Mouse (Mus musculus): Measurements from ENCODE around the gene Wdr17. TPM values are rescaled to one million over a fixed set of nuclear protein-coding genes. Genes with fewer than 3 reads are reported as not detected.
A peak's percentile ranks its signal among the peaks of the same experiment; 100 is the strongest.

The Wdr17 gene
- total and polyA plus RNA-seq, 3 experiments: 0.13 to 0.83 (median 0.64) TPM

- H3K27me3 ChIP-seq (replicated peaks): no peaks in the 10 kb centered on the region
- TF ChIP-seq ZMIZ1 (IDR thresholded peaks at IDR 0.05; ENCODE audit: low read depth, low read length): no peak
- no peak for TF ChIP-seq USF1 (IDR thresholded peaks at IDR 0.05; ENCODE audit: low read depth, low read length)
- no peak for TF ChIP-seq MYC (IDR thresholded peaks at IDR 0.05; ENCODE audit: low read depth, low read length)
- TF ChIP-seq MXI1 (IDR thresholded peaks at IDR 0.05; ENCODE audit: low read depth, low read length): no peak
- TF ChIP-seq CTCF (conservative IDR thresholded peaks at IDR 0.05 in 1 of 2, IDR thresholded peaks at IDR 0.05 in 1 of 2; ENCODE audit: low read depth in 2 of 2, low read length in 2 of 2): no peak
- no peak for TF ChIP-seq JUN (IDR thresholded peaks at IDR 0.05; ENCODE audit: insufficient read depth, low read depth, low read length)
- no peak for TF ChIP-seq ETS1 (conservative IDR thresholded peaks at IDR 0.05; ENCODE audit: low read depth, low read length)
- TF ChIP-seq ZNF384 (IDR thresholded peaks at IDR 0.05; ENCODE audit: low read depth, low read length): no peak
- no peak for TF ChIP-seq KAT2A (IDR thresholded peaks at IDR 0.05; ENCODE audit: insufficient replicate concordance, low read length)
- TF ChIP-seq RAD21 (IDR thresholded peaks at IDR 0.05; ENCODE audit: low read depth, low read length): no peak
- TF ChIP-seq BHLHE40 (IDR thresholded peaks at IDR 0.05; ENCODE audit: low read depth, low read length): no peak
- no peak for TF ChIP-seq CHD2 (IDR thresholded peaks at IDR 0.05; ENCODE audit: low read length)
- no peak for TF ChIP-seq NRF1 (IDR thresholded peaks at IDR 0.05; ENCODE audit: low read depth, low read length)
- TF ChIP-seq CHD1 (IDR thresholded peaks at IDR 0.05; ENCODE audit: low read depth, low read length): no peak
- no peak for TF ChIP-seq MAZ (IDR thresholded peaks at IDR 0.05; ENCODE audit: low read depth, low read length)
- TF ChIP-seq POLR2AphosphoS2 (IDR thresholded peaks at IDR 0.05; ENCODE audit: low read depth, low read length): no peak
- TF ChIP-seq IRF4 (IDR thresholded peaks at IDR 0.05; ENCODE audit: low read depth, low read length): no peak
- no peak for TF ChIP-seq JUND (conservative IDR thresholded peaks at IDR 0.05; ENCODE audit: low read depth, low read length)
- no peak for TF ChIP-seq GABPA (IDR thresholded peaks at IDR 0.05; ENCODE audit: insufficient replicate concordance, low read depth, low read length)
- no peak overlapping the region for H3K27ac ChIP-seq (ENCODE audit: insufficient read depth, low read depth)
- H3K9me3 ChIP-seq (replicated peaks; ENCODE audit: low read length): peaks cover 2% of the 10 kb centered on the region
- in situ Hi-C loops (cut with MboI; ENCODE audit: low pct_ligation_motif_present, low pct_unique_long_range_greater_than_20kb, low sequenced_read_pairs): no loop called here
- H3K79me2 ChIP-seq (replicated peaks; ENCODE audit: control insufficient read depth, extremely low read depth, insufficient read depth, poor library complexity, severe bottlenecking): no peaks in the 10 kb centered on the region
- H3K9ac ChIP-seq (ENCODE audit: insufficient read depth, low read depth): no peak overlapping the region
- no peaks in the 10 kb centered on the region for H3K4me1 ChIP-seq (ENCODE audit: control insufficient read depth in 1 of 2, insufficient read depth in 2 of 2)
- dilution Hi-C loops (cut with MboI; ENCODE audit: extremely low pct_ligation_motif_present, extremely low pct_unique_long_range_greater_than_20kb, low sequenced_read_pairs): no loop called here
- DNase-seq (ENCODE audit: extremely low read depth): no peak
- H3K4me3 ChIP-seq (replicated peaks in 1 of 3; ENCODE audit: low read depth in 2 of 3, low read length in 2 of 3, poor library complexity in 1 of 3): no peak overlapping the region
- no peak overlapping the region for H3K4me2 ChIP-seq (ENCODE audit: insufficient read depth, low read depth, poor library complexity, severe bottlenecking)
- H3K36me3 ChIP-seq (replicated peaks in 1 of 2; ENCODE audit: control insufficient read depth in 1 of 2, insufficient read depth in 1 of 2, low read length in 1 of 2): no peaks in the 10 kb centered on the region
Observed at GRCm38 (mm10) chr8:54582886-54583285, 304.1 kb downstream of the Wdr17 start.

GRCm38 (mm10) chr8:54581436-54581835, 305.5 kb downstream of the Wdr17 start:
- H3K27me3 ChIP-seq (replicated peaks): no peaks in the 10 kb centered on the region
- H3K9me3 ChIP-seq (replicated peaks; ENCODE audit: low read length): no peaks in the 10 kb centered on the region
- in situ Hi-C loops (cut with MboI; ENCODE audit: low pct_ligation_motif_present, low pct_unique_long_range_greater_than_20kb, low sequenced_read_pairs): no loop called here
- H3K4me1 ChIP-seq (ENCODE audit: control insufficient read depth in 1 of 2, insufficient read depth in 2 of 2): peaks cover 0 to 3% of the 10 kb centered on the region in 2 experiments; a peak in 1 of 4 replicates
- H3K4me2 ChIP-seq (ENCODE audit: insufficient read depth, low read depth, poor library complexity, severe bottlenecking): peak overlapping the region; percentile 51
- no peak overlapping the region for H3K9ac ChIP-seq (ENCODE audit: insufficient read depth, low read depth)
- H3K4me3 ChIP-seq (replicated peaks in 1 of 3; ENCODE audit: low read depth in 2 of 3, low read length in 2 of 3, poor library complexity in 1 of 3): no peak overlapping the region
- H3K27ac ChIP-seq (ENCODE audit: insufficient read depth, low read depth): no peak overlapping the region
- dilution Hi-C loops (cut with MboI; ENCODE audit: extremely low pct_ligation_motif_present, extremely low pct_unique_long_range_greater_than_20kb, low sequenced_read_pairs): no loop called here
- no peaks in the 10 kb centered on the region for H3K79me2 ChIP-seq (replicated peaks; ENCODE audit: control insufficient read depth, extremely low read depth, insufficient read depth, poor library complexity, severe bottlenecking)
- H3K36me3 ChIP-seq (replicated peaks in 1 of 2; ENCODE audit: control insufficient read depth in 1 of 2, insufficient read depth in 1 of 2, low read length in 1 of 2): no peaks in the 10 kb centered on the region
- DNase-seq (ENCODE audit: extremely low read depth): peak; percentile 9
- no peak for TF ChIP-seq MXI1 (IDR thresholded peaks at IDR 0.05; ENCODE audit: low read depth, low read length)
- peak in 1 of 2 experiments; percentile 63; a peak in 2 of 4 replicates for TF ChIP-seq CTCF (conservative IDR thresholded peaks at IDR 0.05 in 1 of 2, IDR thresholded peaks at IDR 0.05 in 1 of 2; ENCODE audit: low read depth in 2 of 2, low read length in 2 of 2)
- TF ChIP-seq JUND (conservative IDR thresholded peaks at IDR 0.05; ENCODE audit: low read depth, low read length): no peak
- no peak for TF ChIP-seq USF1 (IDR thresholded peaks at IDR 0.05; ENCODE audit: low read depth, low read length)
- TF ChIP-seq RAD21 (IDR thresholded peaks at IDR 0.05; ENCODE audit: low read depth, low read length): peak; percentile 67
- TF ChIP-seq CHD2 (IDR thresholded peaks at IDR 0.05; ENCODE audit: low read length): no peak
- TF ChIP-seq RCOR1 (conservative IDR thresholded peaks at IDR 0.05; ENCODE audit: low read depth, low read length): no peak
- TF ChIP-seq MAFK (IDR thresholded peaks at IDR 0.05; ENCODE audit: insufficient replicate concordance, low read length): no peak
- TF ChIP-seq NELFE (IDR thresholded peaks at IDR 0.05; ENCODE audit: low read depth, low read length): no peak
- TF ChIP-seq SMC3 (IDR thresholded peaks at IDR 0.05; ENCODE audit: low read depth, low read length): peak; percentile 49
- TF ChIP-seq MAZ (IDR thresholded peaks at IDR 0.05; ENCODE audit: low read depth, low read length): no peak
- no peak for TF ChIP-seq E2F4 (IDR thresholded peaks at IDR 0.05; ENCODE audit: insufficient replicate concordance, low read depth, low read length)
- no peak for TF ChIP-seq MEF2A (IDR thresholded peaks at IDR 0.05; ENCODE audit: borderline replicate concordance, low read depth, low read length)
- TF ChIP-seq IRF4 (IDR thresholded peaks at IDR 0.05; ENCODE audit: low read depth, low read length): no peak
- no peak for TF ChIP-seq UBTF (IDR thresholded peaks at IDR 0.05; ENCODE audit: low read depth, low read length)
- no peak for TF ChIP-seq PAX5 (IDR thresholded peaks at IDR 0.05; ENCODE audit: low read length)
- no peak for TF ChIP-seq HCFC1 (IDR thresholded peaks at IDR 0.05; ENCODE audit: low read depth, low read length)
- 0 out of 2 replicates have a peak, but pooled peaks have one; percentile 25 for TF ChIP-seq MYC (IDR thresholded peaks at IDR 0.05; ENCODE audit: low read depth, low read length)
- TF ChIP-seq BHLHE40 (IDR thresholded peaks at IDR 0.05; ENCODE audit: low read depth, low read length): no peak
- no peak for TF ChIP-seq ETS1 (conservative IDR thresholded peaks at IDR 0.05; ENCODE audit: low read depth, low read length)
- TF ChIP-seq ZMIZ1 (IDR thresholded peaks at IDR 0.05; ENCODE audit: low read depth, low read length): no peak
- no peak for TF ChIP-seq TCF12 (IDR thresholded peaks at IDR 0.05; ENCODE audit: low read depth, low read length)
- no peak for TF ChIP-seq KAT2A (IDR thresholded peaks at IDR 0.05; ENCODE audit: insufficient replicate concordance, low read length)
- TF ChIP-seq MAX (IDR thresholded peaks at IDR 0.05; ENCODE audit: low read length): no peak
- TF ChIP-seq CHD1 (IDR thresholded peaks at IDR 0.05; ENCODE audit: low read depth, low read length): no peak

Data from CH12.LX (cell line).